Mouse (Mus musculus): ENCODE results near the gene Miox. TPM values are rescaled to one million over a fixed set of nuclear protein-coding genes. Genes with fewer than 3 reads are reported as not detected.

Miox gene
- polyA plus RNA-seq, 1 experiment from 2014 or later: not detected

DNA sequence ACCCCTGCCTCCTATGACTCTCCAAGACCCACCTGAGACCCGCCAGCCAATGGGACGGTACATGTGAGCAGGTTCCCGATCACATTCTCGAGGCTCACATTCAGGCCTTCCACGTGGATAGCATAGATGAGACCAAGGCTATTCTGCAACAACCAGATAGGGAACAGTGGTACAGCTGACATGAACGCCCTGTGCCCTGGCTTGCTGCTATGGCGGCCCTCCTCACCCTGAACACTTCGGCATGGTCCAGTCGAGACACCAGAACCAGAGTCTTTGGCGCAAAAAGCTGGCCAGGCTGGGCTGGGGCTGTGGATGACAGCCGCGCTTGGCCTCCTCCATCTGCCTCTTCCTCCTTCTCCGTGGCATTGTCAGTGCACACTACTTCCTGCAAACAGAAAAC is 26.7 kb upstream of the Miox start:
- 87% methylated on average over 13 of the region's 13 CpGs for WGBS (ENCODE audit: missing documents)
- Histone ChIP-seq H3K27ac (no peak overlapping the region), H3K79me2 (ENCODE audit: inconsistent target) (peaks cover 78% of the 10 kb centered on the region), H3K36me3 (ENCODE audit: inconsistent target) (peaks cover 40% of the 10 kb centered on the region), H3K4me3 (ENCODE audit: inconsistent target) (no peak overlapping the region)

DNA sequence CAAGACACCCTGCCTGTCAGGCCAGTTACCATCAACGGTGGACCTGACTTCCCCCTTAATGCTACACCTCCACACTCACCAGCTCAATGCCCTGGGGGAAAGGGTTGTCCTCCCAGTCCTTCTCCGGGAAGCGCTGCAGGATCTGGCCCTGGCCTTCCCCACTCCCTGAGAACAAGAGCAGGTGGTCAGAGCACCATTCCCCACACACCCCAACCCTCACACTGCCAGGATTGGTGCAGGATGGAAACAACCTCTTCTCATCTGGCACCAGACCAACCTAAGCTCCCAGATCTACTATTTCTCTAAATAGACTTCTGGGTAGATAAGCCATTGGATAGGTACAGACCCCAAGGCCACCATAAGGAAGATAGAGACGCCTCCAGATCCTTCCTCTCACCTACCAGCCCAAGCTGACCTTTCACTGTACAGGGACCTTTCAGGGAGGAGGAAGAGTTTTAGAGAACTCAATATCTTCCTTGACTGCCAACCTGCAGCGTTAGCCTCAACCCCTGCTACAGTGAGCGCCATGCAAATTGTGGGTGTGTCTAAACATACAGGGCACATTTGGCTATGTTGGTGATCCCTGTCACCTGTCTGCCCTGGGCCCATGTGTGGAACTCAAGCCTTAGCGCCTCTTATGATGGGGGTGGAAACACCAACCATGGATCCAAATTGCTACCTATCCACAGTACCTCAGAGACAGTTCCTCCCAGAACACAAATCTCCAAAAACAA is 25.6 kb upstream of the Miox start:
- WGBS (ENCODE audit: missing documents): 69% methylated on average over 7 of the region's 7 CpGs
- Histone ChIP-seq H3K4me3 (ENCODE audit: inconsistent target) (no peak overlapping the region), H3K36me3 (ENCODE audit: inconsistent target) (peaks cover 31% of the 10 kb centered on the region; the same call in 1 of the 2 replicates), H3K27ac (no peak overlapping the region), H3K79me2 (ENCODE audit: inconsistent target) (peaks cover 89% of the 10 kb centered on the region)

DNA sequence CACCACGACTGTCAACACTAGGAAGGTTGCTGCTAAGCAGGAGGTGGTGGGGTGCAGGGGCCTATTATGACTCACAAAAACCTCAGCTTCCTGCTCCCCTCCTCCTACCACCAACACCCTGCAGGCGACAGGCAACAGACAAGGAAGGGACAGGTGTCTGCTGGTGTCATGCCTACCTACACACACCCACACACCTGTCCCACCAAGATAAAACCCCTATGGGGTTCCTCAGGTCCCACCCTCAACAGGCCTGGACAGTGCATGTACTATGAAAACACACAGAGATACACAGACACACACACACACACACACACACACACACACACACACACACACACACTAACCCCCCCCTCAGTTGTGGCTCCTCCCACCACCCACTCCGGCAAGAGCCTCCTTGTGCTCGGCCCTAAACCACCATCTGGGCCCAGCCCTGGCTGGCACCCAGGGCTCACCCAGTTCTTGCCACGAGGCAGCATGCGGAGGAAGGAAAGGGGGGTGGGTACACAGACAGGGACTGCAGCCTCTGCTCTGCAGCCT is 24.2 kb upstream of the Miox start:
- peaks cover 96% of the 10 kb centered on the region for H3K79me2 ChIP-seq (ENCODE audit: inconsistent target)
- no peak overlapping the region for H3K27ac ChIP-seq
- WGBS (ENCODE audit: missing documents): 20% methylated on average over 6 of the region's 6 CpGs
- H3K4me3 ChIP-seq (ENCODE audit: inconsistent target): no peak overlapping the region
- H3K36me3 ChIP-seq (ENCODE audit: inconsistent target): peaks cover 16% of the 10 kb centered on the region; the same call in 1 of the 2 replicates

DNA sequence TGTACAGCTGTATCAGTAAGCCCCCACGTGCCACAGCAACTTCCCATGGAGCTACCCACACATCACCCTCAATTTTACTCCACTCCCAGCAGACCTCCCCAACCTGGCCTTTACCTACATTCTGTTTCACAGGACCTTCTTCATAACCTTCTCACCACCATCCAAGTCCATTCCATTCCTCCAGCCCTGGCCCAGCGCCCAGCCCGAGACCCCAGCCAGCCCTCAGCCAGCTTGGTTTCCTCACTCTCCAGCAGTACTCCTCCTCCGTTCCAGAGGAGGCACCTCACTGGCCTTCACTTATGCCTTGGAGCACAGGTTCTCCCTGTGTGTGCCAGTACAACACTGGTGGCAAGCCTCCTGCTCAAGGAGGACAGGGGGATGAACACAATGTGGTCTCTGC is 20.8 kb upstream of the Miox start:
- Histone ChIP-seq H3K79me2 (ENCODE audit: inconsistent target) (peaks cover 65% of the 10 kb centered on the region), H3K4me3 (ENCODE audit: inconsistent target) (no peak overlapping the region), H3K36me3 (ENCODE audit: inconsistent target) (no peaks in the 10 kb centered on the region), H3K27ac (no peak overlapping the region)
- 82% methylated on average over 4 of the region's 4 CpGs for WGBS (ENCODE audit: missing documents)

DNA sequence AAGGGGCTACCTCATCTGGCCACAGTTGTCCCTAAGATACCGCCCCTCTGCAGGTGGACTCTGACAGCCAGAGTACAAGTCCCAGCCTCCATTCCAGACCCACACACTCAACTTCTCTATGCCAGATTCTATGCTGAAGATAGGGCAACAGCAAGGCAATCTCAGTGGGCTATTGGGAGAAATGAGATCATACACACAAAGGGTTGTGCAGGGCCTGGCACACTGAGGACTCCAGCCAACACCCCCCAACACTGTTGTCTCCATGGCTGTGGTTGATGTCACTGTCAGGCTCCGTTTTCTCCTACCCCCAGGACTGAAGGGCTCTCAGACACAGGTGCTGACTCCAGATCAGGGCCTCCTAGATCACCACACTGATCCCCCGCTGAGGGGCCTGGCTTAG is 20.1 kb upstream of the Miox start:
- no peak overlapping the region for H3K27ac ChIP-seq
- 38% methylated on average over 3 of the region's 3 CpGs for WGBS (ENCODE audit: missing documents)
- peaks cover 58% of the 10 kb centered on the region for H3K79me2 ChIP-seq (ENCODE audit: inconsistent target)
- peak overlapping the region; percentile 67 for H3K4me3 ChIP-seq (ENCODE audit: inconsistent target)
- no peaks in the 10 kb centered on the region for H3K36me3 ChIP-seq (ENCODE audit: inconsistent target)

DNA sequence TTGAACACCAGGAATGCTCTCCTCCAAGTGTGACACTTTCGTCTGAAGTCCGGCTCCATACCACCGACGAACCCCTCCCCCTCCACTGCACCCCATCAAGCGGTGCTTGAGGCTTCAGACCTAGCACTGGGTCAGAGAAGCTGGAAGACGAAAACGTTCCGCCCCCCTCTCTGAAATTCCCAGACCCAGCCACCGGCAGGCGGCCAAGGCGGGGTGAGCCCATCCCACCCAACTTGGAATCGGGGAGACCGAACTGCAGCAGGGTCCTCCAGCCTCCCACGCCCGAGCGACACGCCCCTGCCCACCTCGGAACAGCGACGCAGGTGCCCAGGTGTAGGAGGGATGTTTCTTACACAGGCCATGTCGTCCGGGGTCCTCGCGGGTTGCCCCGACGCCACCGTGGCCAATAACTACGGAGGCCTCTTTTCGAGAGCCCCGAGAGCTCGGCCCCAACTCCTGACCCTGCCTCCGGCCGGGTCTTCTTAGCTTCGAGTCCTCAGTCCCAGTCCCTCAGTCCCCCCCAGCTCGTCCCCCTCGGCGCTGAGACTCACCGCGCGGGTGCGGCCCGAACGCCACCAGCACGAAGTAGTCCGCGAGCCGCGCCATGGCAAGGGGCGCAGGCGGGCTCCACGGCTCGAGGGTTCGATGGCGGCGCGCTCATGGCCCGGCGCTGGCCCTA is 19.5 kb upstream of the Miox start:
- peak overlapping the region; percentile 67 for H3K4me3 ChIP-seq (ENCODE audit: inconsistent target)
- no peak overlapping the region for H3K27ac ChIP-seq
- H3K36me3 ChIP-seq (ENCODE audit: inconsistent target): no peaks in the 10 kb centered on the region
- under 1% methylated on average over 58 of the region's 58 CpGs for WGBS (ENCODE audit: missing documents)
- peaks cover 52% of the 10 kb centered on the region for H3K79me2 ChIP-seq (ENCODE audit: inconsistent target)

DNA sequence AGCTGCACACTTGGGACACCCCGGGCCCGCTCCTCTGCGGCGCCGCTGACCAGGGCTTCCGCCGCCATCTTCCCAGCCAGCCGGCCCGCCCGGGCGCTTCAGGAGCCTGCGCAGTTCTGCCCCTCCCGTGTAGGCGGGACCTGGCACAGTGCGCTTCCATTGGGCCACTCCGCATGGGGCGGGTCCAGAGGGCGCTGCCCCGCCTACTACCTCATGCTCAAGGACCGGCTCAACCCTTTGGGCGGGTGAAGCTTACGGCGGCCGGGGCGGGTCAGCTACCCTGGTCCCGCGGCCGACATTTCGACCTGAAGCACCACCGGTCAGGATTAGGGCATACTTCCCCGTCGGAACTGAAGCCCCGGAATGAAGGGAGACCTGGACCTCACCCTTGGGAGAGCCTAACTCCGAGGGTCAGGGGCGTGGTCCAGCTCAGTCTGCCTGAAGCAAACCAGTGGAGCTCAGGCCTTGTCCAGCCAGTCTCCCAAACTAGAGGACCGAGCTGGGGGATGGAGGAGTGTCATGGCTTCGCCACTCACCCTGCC is 18.9 kb upstream of the Miox start, which contains the start of gene Sbf1:
Sbf1 (minus strand) TSS at position 122 of the 542 bp plus-strand sequence.
- Histone ChIP-seq H3K36me3 (ENCODE audit: inconsistent target) (no peaks in the 10 kb centered on the region), H3K79me2 (ENCODE audit: inconsistent target) (peaks cover 46% of the 10 kb centered on the region), H3K4me3 (ENCODE audit: inconsistent target) (peak within 1 kb of the TSS; percentile 67), H3K27ac (peak within 1 kb of the TSS; percentile 29; the same call in 1 of the 2 replicates)
- 2% methylated on average over 36 of the region's 37 CpGs for WGBS (ENCODE audit: missing documents)

DNA sequence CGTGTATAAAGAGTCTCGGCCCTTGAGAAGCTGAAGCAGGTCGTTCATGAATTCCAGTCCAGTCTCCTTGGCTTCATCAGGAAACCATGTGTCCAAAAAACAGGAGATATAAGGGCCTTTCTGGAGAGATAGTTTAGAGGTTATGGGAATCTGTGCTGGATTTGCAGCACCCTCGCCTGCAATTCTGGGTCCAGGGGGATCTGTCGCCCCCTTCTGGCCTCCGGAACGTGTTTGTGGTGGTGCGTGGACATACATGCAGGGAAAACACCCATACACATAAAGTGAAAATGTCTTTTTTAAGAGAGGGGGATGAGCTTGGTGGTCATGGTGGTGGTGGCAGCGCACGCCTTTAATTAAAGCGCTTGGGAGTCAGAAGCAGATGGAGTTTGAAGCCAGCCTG is 18.1 kb upstream of the Miox start:
- 91% methylated on average over 11 of the region's 11 CpGs for WGBS (ENCODE audit: missing documents)
- Histone ChIP-seq H3K36me3 (ENCODE audit: inconsistent target) (no peaks in the 10 kb centered on the region), H3K4me3 (ENCODE audit: inconsistent target) (no peak overlapping the region), H3K27ac (no peak overlapping the region), H3K79me2 (ENCODE audit: inconsistent target) (peaks cover 37% of the 10 kb centered on the region)

DNA sequence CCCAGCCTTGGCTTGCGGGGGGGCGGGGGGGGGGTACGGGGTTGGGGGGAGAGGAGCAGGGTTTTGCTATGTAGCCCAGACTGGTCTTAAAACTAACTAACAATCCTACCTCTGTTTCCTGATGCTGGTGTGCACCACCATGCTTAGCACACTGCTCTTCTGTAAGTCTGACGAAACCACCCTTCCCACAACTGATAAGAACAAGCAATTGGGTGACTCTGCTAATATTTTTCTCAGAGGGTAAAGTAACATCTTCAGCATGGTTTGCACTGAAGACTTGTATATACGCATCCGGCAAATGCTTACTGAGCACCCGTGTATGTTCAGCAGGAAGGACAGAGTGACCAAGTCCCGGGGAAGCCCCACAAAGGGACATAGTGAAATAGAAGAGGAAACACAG is 12.9 kb upstream of the Miox start:
- no peaks in the 10 kb centered on the region for H3K79me2 ChIP-seq (ENCODE audit: inconsistent target)
- no peak overlapping the region for H3K4me3 ChIP-seq (ENCODE audit: inconsistent target)
- H3K27ac ChIP-seq: no peak overlapping the region
- H3K36me3 ChIP-seq (ENCODE audit: inconsistent target): no peaks in the 10 kb centered on the region
- 70% methylated on average over 7 of the region's 8 CpGs for WGBS (ENCODE audit: missing documents)

DNA sequence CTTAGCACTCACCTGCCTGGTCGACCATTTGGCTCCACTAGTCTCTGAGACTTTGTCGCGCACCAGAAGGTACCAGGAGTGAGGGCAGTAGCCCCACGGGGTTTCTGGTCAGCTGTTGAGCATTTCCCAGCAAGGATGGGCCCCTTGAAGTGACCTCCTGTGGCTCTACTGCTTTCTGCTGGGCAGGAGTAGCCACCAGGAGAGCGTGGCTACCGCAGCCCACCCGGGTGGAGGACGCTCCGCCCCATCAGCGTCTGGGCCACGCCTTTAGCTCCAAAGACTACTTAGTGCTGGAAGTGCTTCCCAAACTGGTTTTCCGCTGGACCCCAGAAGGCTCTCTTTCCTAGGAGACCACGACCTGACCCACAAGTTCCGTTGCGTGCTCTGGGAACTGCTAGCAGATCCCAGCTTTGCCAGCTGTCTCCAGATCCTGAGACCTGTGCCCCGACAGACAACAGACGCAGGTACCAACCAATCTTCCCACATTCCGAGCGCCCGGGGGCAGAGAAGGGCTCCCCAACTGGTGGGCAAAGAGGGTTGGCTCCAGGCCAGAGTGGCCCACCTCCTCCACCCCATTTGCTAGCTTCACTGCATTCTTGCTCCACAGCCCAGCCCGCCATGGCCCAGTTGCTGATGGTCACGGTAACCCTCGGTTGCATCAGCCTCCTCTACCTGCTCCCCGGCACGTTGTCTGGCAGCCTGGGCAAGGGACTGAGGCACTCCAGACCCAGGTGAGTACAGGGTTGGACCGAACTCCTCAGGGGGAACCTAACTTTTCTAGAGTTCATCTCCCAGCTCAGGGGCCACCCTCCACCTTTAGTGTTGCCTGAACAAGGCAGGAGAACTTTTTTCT is 11.3 kb upstream of the Miox start, which contains the start of gene Adm2:
Adm2 (plus strand) TSS at position 51 of the 853 bp plus-strand sequence.
- no peak within 1 kb of the TSS for H3K4me3 ChIP-seq (ENCODE audit: inconsistent target)
- no peaks in the 10 kb centered on the region for H3K79me2 ChIP-seq (ENCODE audit: inconsistent target)
- no peaks in the 10 kb centered on the region for H3K36me3 ChIP-seq (ENCODE audit: inconsistent target)
- 61% methylated on average over 26 of the region's 26 CpGs for whole genome bisulfite sequencing (ENCODE audit: missing documents)
- no peak within 1 kb of the TSS for H3K27ac ChIP-seq

DNA sequence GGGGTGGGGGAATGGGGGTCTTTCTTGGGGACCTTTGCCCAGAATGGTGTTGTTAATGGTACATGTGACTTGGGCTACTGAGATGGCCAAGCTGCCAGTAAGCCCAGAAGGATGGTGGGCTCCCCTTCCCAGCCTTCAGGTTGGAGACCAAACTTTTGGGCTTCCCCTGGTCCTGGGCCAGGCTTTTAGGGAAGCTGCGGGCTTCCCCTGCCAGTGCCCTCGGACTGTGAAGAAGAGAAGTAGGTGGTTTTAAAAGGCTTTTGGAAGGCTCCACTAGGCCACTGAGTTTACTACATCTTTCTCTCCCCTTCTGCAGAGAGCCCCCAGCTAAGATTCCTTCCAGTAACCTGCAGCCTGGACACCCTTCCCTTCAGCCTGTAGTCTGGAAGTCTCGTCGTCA is 10.5 kb upstream of the Miox start:
- Histone ChIP-seq H3K79me2 (ENCODE audit: inconsistent target) (no peaks in the 10 kb centered on the region), H3K4me3 (ENCODE audit: inconsistent target) (no peak overlapping the region), H3K27ac (no peak overlapping the region), H3K36me3 (ENCODE audit: inconsistent target) (no peaks in the 10 kb centered on the region)
- WGBS (ENCODE audit: missing documents): 27% methylated on average over 4 of the region's 4 CpGs

DNA sequence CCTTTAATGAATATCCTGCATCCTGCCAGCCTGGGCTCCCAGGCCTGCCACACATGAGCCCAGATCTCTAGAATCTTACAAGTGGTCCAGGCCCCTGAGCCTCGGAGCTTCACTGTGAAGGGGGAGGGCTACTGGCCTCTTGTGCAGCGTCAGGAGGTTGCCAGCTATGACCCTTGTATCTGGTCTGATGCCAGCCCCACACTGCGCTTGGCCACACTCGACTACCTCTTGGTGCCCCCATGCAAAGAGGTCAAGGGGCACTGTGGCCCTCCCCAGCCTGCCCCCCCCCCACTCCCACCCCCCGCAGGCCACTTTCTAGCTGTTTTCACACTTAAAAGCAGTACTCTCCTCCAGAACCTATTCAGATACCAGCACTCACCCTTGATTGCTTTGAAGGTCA is 7.8 kb upstream of the Miox start:
- no peaks in the 10 kb centered on the region for H3K79me2 ChIP-seq (ENCODE audit: inconsistent target)
- H3K36me3 ChIP-seq (ENCODE audit: inconsistent target): no peaks in the 10 kb centered on the region
- H3K27ac ChIP-seq: no peak overlapping the region
- no peak overlapping the region for H3K4me3 ChIP-seq (ENCODE audit: inconsistent target)
- 100% methylated on average over 4 of the region's 5 CpGs for WGBS (ENCODE audit: missing documents)

DNA sequence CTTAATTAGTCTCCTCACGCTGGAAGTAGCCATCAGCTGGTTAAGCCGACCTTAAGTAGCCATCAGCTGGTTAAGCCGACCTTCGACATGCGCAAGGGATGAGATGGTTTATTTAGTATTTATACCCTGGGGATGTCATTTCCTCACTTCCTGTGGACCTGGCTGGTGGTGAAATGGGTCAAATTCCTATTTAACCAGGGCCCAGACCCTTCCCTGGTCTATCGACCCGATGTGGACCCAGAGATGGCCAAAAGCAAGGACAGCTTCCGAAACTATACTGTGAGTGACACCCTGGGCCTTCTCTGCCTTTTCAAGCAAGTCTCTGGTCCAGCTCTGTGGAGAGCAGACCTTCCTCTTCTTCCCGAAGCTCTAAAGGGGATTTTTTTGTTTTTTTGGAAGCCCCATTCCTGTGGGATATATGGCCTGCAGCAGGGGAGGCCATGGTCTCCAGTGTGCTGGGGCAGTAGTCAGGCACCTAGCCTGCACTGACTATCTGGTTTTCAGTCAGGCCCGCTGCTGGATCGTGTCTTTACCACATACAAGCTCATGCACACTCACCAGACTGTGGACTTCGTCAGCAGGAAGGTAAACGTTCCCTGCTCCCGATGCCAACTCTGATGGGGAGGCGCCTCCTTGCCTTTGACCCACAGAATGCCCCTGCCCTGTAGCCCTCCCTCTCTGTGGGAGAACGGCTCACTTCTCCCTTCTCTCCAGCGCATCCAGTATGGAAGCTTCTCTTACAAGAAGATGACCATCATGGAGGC is 758 bp downstream of the Miox start:
- H3K79me2 ChIP-seq (ENCODE audit: inconsistent target): no peaks in the 10 kb centered on the region
- no peak overlapping the region for H3K27ac ChIP-seq
- no peaks in the 10 kb centered on the region for H3K36me3 ChIP-seq (ENCODE audit: inconsistent target)
- 91% methylated on average over 17 of the region's 17 CpGs for WGBS (ENCODE audit: missing documents)
- no peak overlapping the region for H3K4me3 ChIP-seq (ENCODE audit: inconsistent target)

DNA sequence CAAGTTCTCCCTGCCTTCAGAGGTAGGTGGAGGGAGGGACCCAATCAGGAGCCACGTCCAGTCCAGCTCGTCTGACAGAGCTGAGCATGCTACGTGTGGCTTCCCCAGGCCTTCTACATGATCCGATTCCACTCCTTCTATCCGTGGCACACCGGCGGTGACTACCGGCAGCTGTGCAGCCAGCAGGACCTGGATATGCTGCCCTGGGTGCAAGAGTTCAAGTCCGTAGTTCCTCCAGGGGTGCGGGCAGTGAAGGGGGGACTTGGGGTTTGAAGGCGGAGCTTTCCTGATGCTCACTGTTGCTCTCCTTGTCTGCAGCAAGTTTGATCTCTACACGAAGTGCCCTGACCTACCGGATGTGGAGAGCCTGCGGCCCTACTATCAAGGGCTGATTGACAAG is 2.2 kb downstream of the Miox start:
- 86% methylated on average over 14 of the region's 14 CpGs for WGBS (ENCODE audit: missing documents)
- H3K79me2 ChIP-seq (ENCODE audit: inconsistent target): no peaks in the 10 kb centered on the region
- H3K27ac ChIP-seq: no peak overlapping the region
- no peaks in the 10 kb centered on the region for H3K36me3 ChIP-seq (ENCODE audit: inconsistent target)
- H3K4me3 ChIP-seq (ENCODE audit: inconsistent target): no peak overlapping the region
